Mouse (Mus musculus) liver, embryonic 12.5 days (tissue): Measurements from ENCODE around the gene Mrps23. TPM values are rescaled to one million over a fixed set of nuclear protein-coding genes. Genes with fewer than 3 reads are reported as not detected.

Experiments
- ATAC-seq: fragments of 200-750 bp; cut with Nextera tagmentation; 2 replicates; pipeline ENCODE4 v1.8.0; 2017; ENCODE audit warnings: moderate number of reproducible peaks, mild to moderate bottlenecking, moderate library complexity
- H3K27ac ChIP-seq: fragments of 300-500 bp; sonication (generic); 2 replicates; pipeline ENCODE4 v1.5.1; 2016; ENCODE audit warnings: mild to moderate bottlenecking
- H3K27me3 ChIP-seq: fragments of 300-500 bp; sonication (generic); replicated peaks from 2 replicates; pipeline ENCODE4 v1.6.1; 2016; ENCODE audit warnings: mild to moderate bottlenecking, moderate library complexity
- H3K36me3 ChIP-seq: fragments of 300-500 bp; sonication (generic); 2 replicates; pipeline ENCODE4 v1.6.1; 2016; ENCODE audit warnings: mild to moderate bottlenecking, moderate library complexity
- H3K4me1 ChIP-seq: fragments of 300-500 bp; sonication (generic); 2 replicates; pipeline ENCODE4 v1.6.1; 2016
- H3K4me2 ChIP-seq: fragments of 300-500 bp; sonication (generic); 2 replicates; pipeline ENCODE4 v1.6.1; 2016; ENCODE audit warnings: mild to moderate bottlenecking, moderate library complexity
- H3K4me3 ChIP-seq: fragments of 300-500 bp; sonication (generic); 2 replicates; pipeline ENCODE4 v1.5.1; 2016; ENCODE audit warnings: mild to moderate bottlenecking, moderate library complexity
- H3K9ac ChIP-seq: fragments of 300-500 bp; sonication (generic); 2 replicates; pipeline ENCODE4 v1.6.1; 2016; ENCODE audit warnings: mild to moderate bottlenecking, moderate library complexity
- H3K9me3 ChIP-seq: fragments of 300-500 bp; sonication (generic); replicated peaks from 2 replicates; pipeline ENCODE4 v1.6.1; 2016; ENCODE audit warnings: mild to moderate bottlenecking, moderate library complexity
- WGBS: fragments of 180-500 bp; shearing (Covaris S2); methylation state at CpG from one replicate; pipeline ENCODE4 v1.1.7; 2016; ENCODE audit not compliant: insufficient replicate concordance; 5-methylcytosine and 5-hydroxymethylcytosine counted together
- polyA plus RNA-seq: library from polyadenylated mRNA; unstranded; fragments of >200 nt; fragmentation: Nextera tagmentation; extraction: Ambion mirVana; gene quantifications from 2 replicates; pipeline ENCODE4 v1.2.1, GENCODE M21; 2016

Mrps23 gene
- polyA plus RNA-seq, 1 experiment from 2014 or later: 47.6 TPM

- no peak overlapping the region for H3K4me2 ChIP-seq
- no peak for ATAC-seq
- H3K4me1 ChIP-seq: no peaks in the 10 kb centered on the region
- peaks cover 6% of the 10 kb centered on the region; the same call in 1 of the 2 replicates for H3K27me3 ChIP-seq
- H3K36me3 ChIP-seq: no peaks in the 10 kb centered on the region
- no peak overlapping the region for H3K4me3 ChIP-seq
- 57% methylated on average over 7 of the region's 7 CpGs for WGBS
- H3K27ac ChIP-seq: no peak overlapping the region
- H3K9me3 ChIP-seq: no peaks in the 10 kb centered on the region
- H3K9ac ChIP-seq: no peak overlapping the region
Measured at GRCm38 (mm10) chr11:88218586-88218985, 14.4 kb downstream of the Mrps23 start.

DNA sequence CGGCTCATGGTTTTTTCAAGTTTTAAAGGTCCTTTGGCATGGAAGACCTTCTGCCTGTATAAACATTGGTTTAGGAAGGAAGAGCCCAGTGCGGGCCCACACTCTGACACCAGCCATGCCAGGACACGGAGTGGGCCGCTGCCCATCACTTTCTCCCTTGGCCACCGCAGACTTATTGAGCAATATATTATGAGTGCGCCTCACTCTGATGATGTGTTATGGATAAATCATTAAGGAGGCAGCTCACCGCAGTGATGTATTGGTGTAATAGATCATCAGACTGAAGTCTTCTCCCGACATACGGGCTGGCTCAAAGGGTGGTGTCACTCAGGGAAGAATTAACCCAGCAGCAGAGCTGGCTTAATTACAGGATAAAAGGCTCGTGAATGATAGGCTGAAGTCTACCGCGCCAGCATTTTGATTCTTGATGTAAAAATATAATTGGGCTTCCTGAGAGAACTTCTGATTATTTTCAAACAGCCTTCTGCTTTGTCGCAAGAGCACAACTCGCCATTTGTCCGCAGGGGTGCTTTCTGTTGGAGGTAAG lies 17.8 kb downstream of the Mrps23 start:
- Histone ChIP-seq H3K36me3 (no peaks in the 10 kb centered on the region), H3K9ac (no peak overlapping the region), H3K4me1 (no peaks in the 10 kb centered on the region), H3K27ac (no peak overlapping the region), H3K9me3 (no peaks in the 10 kb centered on the region), H3K27me3 (peaks cover 6% of the 10 kb centered on the region; the same call in 1 of the 2 replicates), H3K4me2 (no peak overlapping the region), H3K4me3 (no peak overlapping the region)
- ATAC-seq: no peak
- 81% methylated on average over 15 of the region's 15 CpGs for WGBS

GRCm38 (mm10) chr11:88227001-88227957 lies 23.1 kb downstream of the Mrps23 start:
- Histone ChIP-seq H3K9ac (no peak overlapping the region), H3K9me3 (no peaks in the 10 kb centered on the region), H3K4me2 (no peak overlapping the region), H3K4me3 (no peak overlapping the region), H3K27ac (no peak overlapping the region), H3K4me1 (no peaks in the 10 kb centered on the region), H3K36me3 (no peaks in the 10 kb centered on the region), H3K27me3 (peaks cover 5% of the 10 kb centered on the region)
- no peak for ATAC-seq
- WGBS: 76% methylated on average over 17 of the region's 17 CpGs

GRCm38 (mm10) chr11:88231213-88231790 lies 27.1 kb downstream of the Mrps23 start:
- 70% methylated on average over 4 of the region's 4 CpGs for WGBS
- Histone ChIP-seq H3K9ac (no peak overlapping the region), H3K27ac (no peak overlapping the region), H3K4me1 (peaks cover 30% of the 10 kb centered on the region), H3K4me2 (no peak overlapping the region), H3K36me3 (no peaks in the 10 kb centered on the region), H3K27me3 (peaks cover 5% of the 10 kb centered on the region), H3K9me3 (no peaks in the 10 kb centered on the region), H3K4me3 (no peak overlapping the region)
- no peak for ATAC-seq

DNA sequence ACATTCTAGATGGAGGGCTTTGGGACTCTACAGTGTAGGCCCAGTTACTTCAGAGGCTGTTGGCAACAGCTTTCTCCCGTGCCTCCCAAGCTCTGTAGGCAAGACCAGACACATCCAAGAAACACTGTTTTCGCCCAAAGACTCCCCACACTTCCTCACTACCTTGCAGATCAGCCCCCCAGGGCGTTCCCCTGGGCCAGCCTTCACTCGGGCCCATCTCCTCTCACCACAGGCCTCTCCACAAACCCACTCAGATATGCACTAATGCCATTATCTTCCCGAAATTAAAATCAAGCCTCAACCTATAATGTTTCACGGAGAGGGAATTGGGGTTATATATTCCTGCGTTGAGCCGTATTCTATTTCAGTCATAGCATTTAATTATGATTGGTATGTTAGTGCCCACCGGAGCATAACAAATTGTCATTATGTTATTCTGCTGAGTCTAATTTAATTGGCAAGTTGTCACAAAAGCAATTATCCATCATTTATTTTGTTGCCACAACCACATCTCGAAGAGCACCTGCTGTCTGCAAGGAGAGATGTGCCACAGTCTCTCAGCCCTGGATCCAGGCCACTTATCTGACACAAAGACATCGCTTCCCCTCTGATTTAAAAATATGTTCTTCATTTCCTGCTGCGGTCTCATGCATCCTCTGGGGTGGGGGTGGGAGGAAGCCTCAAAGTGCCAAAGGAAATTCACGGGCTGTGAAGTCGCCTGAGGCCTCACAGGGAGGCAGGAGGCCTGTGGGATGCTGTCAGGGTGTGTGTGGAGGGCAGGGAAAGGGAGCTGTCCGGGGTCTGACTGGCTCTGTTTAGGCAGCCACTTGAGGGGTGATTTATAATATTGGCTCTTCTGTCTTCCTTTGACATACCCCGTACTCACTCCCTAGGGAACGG lies 29.6 kb downstream of the Mrps23 start:
- peaks cover 30% of the 10 kb centered on the region for H3K4me1 ChIP-seq
- H3K36me3 ChIP-seq: no peaks in the 10 kb centered on the region
- H3K27me3 ChIP-seq: peaks cover 5% of the 10 kb centered on the region; the same call in 1 of the 2 replicates
- peak overlapping the region; percentile 54 for H3K4me2 ChIP-seq
- peak overlapping the region; percentile 56; the same call in 1 of the 2 replicates for H3K27ac ChIP-seq
- no peak overlapping the region for H3K4me3 ChIP-seq
- no peak for ATAC-seq
- 18% methylated on average over 17 of the region's 17 CpGs for WGBS
- H3K9ac ChIP-seq: no peak overlapping the region
- no peaks in the 10 kb centered on the region for H3K9me3 ChIP-seq

DNA sequence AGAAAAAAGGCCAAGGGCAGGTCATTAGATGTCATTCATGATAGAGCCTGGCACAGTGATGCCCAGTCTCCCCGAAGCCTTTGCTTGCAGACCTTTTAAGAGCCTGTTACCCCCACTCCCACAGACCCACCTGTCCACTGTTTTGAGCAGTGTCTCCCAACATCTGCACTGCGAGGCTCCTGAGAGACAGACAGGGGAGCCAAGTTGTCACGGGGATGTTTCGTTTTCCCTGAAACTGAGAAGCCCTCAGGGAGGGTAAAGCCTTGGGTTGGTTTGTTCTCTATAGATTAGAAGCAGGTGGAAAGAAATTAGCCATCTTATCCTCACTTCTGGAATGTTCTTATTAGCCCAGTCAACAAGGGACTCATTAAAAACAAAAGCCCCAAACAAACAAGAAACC lies 30.6 kb downstream of the Mrps23 start:
- no peak for ATAC-seq
- Histone ChIP-seq H3K27me3 (peaks cover 5% of the 10 kb centered on the region; the same call in 1 of the 2 replicates), H3K4me2 (peak overlapping the region; percentile 54), H3K27ac (0 out of 2 replicates have a peak overlapping the region, but pooled peaks have one; percentile 56), H3K9ac (no peak overlapping the region), H3K4me3 (peak overlapping the region; percentile 2; the same call in 1 of the 2 replicates), H3K36me3 (no peaks in the 10 kb centered on the region), H3K9me3 (no peaks in the 10 kb centered on the region), H3K4me1 (peaks cover 30% of the 10 kb centered on the region)
- 15% methylated on average over 4 of the region's 4 CpGs for WGBS

DNA sequence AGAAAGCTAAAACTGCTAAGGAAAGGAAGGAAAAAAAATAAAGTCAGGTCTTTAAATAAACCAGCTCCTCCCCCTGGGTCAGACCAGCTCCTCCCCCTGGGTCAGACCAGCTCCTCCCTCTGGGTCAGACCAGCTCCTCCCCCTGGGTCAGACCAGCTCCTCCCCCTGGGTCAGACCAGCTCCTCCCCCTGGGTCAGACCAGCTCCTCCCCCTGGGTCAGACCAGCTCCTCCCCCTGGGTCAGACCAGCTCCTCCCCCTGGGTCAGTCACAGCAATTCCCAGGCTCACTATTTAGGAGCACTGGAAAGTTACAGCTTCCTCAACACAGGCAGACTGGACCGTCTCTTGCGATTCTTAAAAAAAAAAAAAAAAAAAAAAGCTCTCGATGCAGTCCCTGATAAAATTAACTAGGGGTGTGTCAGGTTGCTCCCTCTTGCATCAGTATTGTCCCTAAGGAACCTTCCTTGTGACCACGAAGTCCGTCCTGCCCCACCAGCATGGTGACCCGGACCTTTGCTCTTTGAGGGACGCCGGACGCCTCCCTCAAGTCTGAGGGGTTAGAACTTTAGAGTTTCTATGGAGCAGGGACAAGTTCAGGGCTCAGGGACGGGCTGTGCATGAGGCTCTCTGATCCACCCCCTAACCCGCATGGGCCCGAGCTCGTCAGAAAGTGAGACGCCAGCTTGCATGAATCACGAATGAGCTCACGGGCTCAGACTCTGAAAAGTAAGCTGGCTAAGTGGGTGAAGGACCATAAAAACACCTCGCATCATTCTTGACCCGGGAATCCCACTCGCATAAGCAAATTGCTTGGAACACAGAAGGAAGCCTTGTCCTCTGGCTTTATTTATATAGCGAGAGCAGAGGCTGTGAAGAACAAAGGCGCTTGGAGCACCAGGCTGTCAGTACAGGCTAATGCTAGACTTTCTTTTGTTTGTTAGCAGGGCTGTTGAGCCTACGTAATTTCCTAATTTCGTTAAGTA lies 31.3 kb downstream of the Mrps23 start:
- Histone ChIP-seq H3K27ac (0 out of 2 replicates have a peak overlapping the region, but pooled peaks have one; percentile 12), H3K4me1 (peaks cover 30% of the 10 kb centered on the region), H3K9ac (0 out of 2 replicates have a peak overlapping the region, but pooled peaks have one; percentile 2), H3K4me2 (peak overlapping the region; percentile 54), H3K4me3 (peak overlapping the region; percentile 14), H3K36me3 (no peaks in the 10 kb centered on the region), H3K9me3 (no peaks in the 10 kb centered on the region), H3K27me3 (peaks cover 5% of the 10 kb centered on the region; the same call in 1 of the 2 replicates)
- WGBS: 27% methylated on average over 23 of the region's 23 CpGs
- peak; percentile 51; the same call in 1 of the 2 replicates for ATAC-seq

DNA sequence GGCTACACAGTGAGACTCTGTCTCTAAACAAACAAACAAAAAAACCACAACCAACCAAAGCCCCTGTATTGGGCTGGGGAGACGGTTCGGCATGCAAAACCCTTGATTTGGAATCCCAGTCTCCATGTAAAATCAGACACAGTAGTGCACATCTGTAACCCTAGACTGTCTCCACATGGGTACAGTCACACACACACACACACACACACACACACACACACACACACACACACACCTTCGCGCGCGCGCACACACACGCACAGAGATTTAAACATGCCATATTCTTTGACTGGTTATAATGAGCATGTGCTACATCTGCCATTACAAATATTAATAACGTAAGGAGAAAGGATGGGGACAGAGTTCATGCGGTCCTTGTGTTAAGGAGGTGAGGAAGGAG lies 36.1 kb downstream of the Mrps23 start:
- Histone ChIP-seq H3K4me1 (peaks cover 22% of the 10 kb centered on the region), H3K4me2 (no peak overlapping the region), H3K9me3 (no peaks in the 10 kb centered on the region), H3K36me3 (no peaks in the 10 kb centered on the region), H3K9ac (no peak overlapping the region), H3K27me3 (no peaks in the 10 kb centered on the region), H3K4me3 (no peak overlapping the region), H3K27ac (no peak overlapping the region)
- WGBS: 88% methylated on average over 10 of the region's 10 CpGs
- no peak for ATAC-seq

GRCm38 (mm10) chr11:88240736-88241353 lies 36.7 kb downstream of the Mrps23 start:
- ATAC-seq: no peak
- no peak overlapping the region; the same call in 1 of the 2 replicates for H3K9ac ChIP-seq
- no peak overlapping the region for H3K4me2 ChIP-seq
- H3K36me3 ChIP-seq: no peaks in the 10 kb centered on the region
- peaks cover 17% of the 10 kb centered on the region for H3K4me1 ChIP-seq
- 39% methylated on average over 10 of the region's 10 CpGs for WGBS
- no peaks in the 10 kb centered on the region for H3K9me3 ChIP-seq
- no peak overlapping the region for H3K4me3 ChIP-seq
- H3K27me3 ChIP-seq: no peaks in the 10 kb centered on the region
- H3K27ac ChIP-seq: no peak overlapping the region
